Mouse (Mus musculus) macrophage (primary cell): ENCODE data around the gene Txnip. TPM values are rescaled to one million over a fixed set of nuclear protein-coding genes. Genes with fewer than 3 reads are reported as not detected.
A peak's percentile ranks its signal among the peaks of the same experiment; 100 is the strongest.

Experiments used
- H3K27ac ChIP-seq: fragments of 350-480 bp; formaldehyde crosslinking; 2 replicates; pipeline ENCODE4 v1.9.0; 2021
- H3K36me3 ChIP-seq: fragments of 350-480 bp; formaldehyde crosslinking; 2 replicates; pipeline ENCODE4 v1.9.0; 2021; ENCODE audit errors: inconsistent target
- H3K4me3 ChIP-seq: fragments of 350-480 bp; formaldehyde crosslinking; 2 replicates; pipeline ENCODE4 v1.9.0; 2021; ENCODE audit errors: inconsistent target
- H3K79me2 ChIP-seq: fragments of 350-480 bp; formaldehyde crosslinking; 2 replicates; pipeline ENCODE4 v1.9.0; 2021; ENCODE audit errors: inconsistent target
- WGBS: methylation state at CpG from one replicate; pipeline ENCODE4 v1.1.7; 2026; ENCODE audit warnings: inconsistent platforms; ENCODE audit not compliant: missing documents; 5-methylcytosine and 5-hydroxymethylcytosine counted together
- polyA plus RNA-seq: library from polyadenylated mRNA; stranded (reverse); fragments of 250-400 nt; gene quantifications from 3 replicates; pipeline ENCODE4 v1.2.4, GENCODE M21; 2018; ENCODE audit warnings: inconsistent platforms

Gene Txnip
- polyA plus RNA-seq, 1 experiment from 2014 or later = 198 TPM

GRCm38 (mm10) chr3:96579885-96580454 lies 22.2 kb downstream of the Txnip start:
- Histone ChIP-seq H3K36me3 (no peaks in the 10 kb centered on the region), H3K4me3 (peak overlapping the region; percentile 32), H3K27ac (peak overlapping the region; percentile 97), H3K79me2 (peaks cover 25% of the 10 kb centered on the region)
- under 1% methylated on average over 15 of the region's 16 CpGs for WGBS

GRCm38 (mm10) chr3:96581141-96581540 lies 23.4 kb downstream of the Txnip start:
- Histone ChIP-seq H3K36me3 (no peaks in the 10 kb centered on the region), H3K79me2 (peaks cover 25% of the 10 kb centered on the region)
- 90% methylated on average over 6 of the region's 6 CpGs for WGBS

GRCm38 (mm10) chr3:96581771-96582515 lies 24.2 kb downstream of the Txnip start:
- Histone ChIP-seq H3K79me2 (peaks cover 25% of the 10 kb centered on the region), H3K27ac (no peak overlapping the region), H3K36me3 (no peaks in the 10 kb centered on the region), H3K4me3 (no peak overlapping the region)
- 93% methylated on average over 16 of the region's 16 CpGs for WGBS

More at GRCm38 (mm10) chr3:96581141-96581540, 23.4 kb downstream of the Txnip start:
- H3K27ac ChIP-seq = no peak overlapping the region
- H3K4me3 ChIP-seq = no peak overlapping the region

GRCm38 (mm10) chr3:96583386-96583785 lies 25.6 kb downstream of the Txnip start:
- no peaks in the 10 kb centered on the region for H3K36me3 ChIP-seq
- H3K4me3 ChIP-seq = no peak overlapping the region
- 85% methylated on average over 4 of the region's 5 CpGs for WGBS

GRCm38 (mm10) chr3:96590657-96591056 lies 32.9 kb downstream of the Txnip start:
- Histone ChIP-seq H3K4me3 (no peak overlapping the region), H3K36me3 (no peaks in the 10 kb centered on the region), H3K79me2 (peaks cover 16% of the 10 kb centered on the region; the same call in 1 of the 2 replicates), H3K27ac (no peak overlapping the region)
- WGBS = 80% methylated on average over 2 of the region's 4 CpGs

More at GRCm38 (mm10) chr3:96583386-96583785, 25.6 kb downstream of the Txnip start:
- H3K79me2 ChIP-seq = peaks cover 11% of the 10 kb centered on the region
- H3K27ac ChIP-seq = no peak overlapping the region

GRCm38 (mm10) chr3:96593374-96593773 lies 35.6 kb downstream of the Txnip start:
- Histone ChIP-seq H3K36me3 (no peaks in the 10 kb centered on the region), H3K79me2 (peaks cover 16% of the 10 kb centered on the region; the same call in 1 of the 2 replicates), H3K4me3 (peak overlapping the region; percentile 78), H3K27ac (peak overlapping the region; percentile 77)
- 0% methylated on average over 10 of the region's 10 CpGs for WGBS

- peak within 1 kb of the TSS; percentile 77 for H3K27ac ChIP-seq
- no peaks in the 10 kb centered on the region for H3K36me3 ChIP-seq
- peak within 1 kb of the TSS; percentile 78 for H3K4me3 ChIP-seq
- H3K79me2 ChIP-seq = peaks cover 16% of the 10 kb centered on the region; the same call in 1 of the 2 replicates
- WGBS = under 1% methylated on average over 35 of the region's 38 CpGs
These were observed 36.2 kb downstream of the Txnip start, which contains the start of gene Polr3gl for GRCm38 (mm10) chr3:96593790-96594560. Gene Polr3gl (minus strand): TSS chr3:96594181.

GRCm38 (mm10) chr3:96594851-96595250 lies 37.1 kb downstream of the Txnip start:
- Histone ChIP-seq H3K27ac (peak overlapping the region; percentile 32), H3K79me2 (peaks cover 16% of the 10 kb centered on the region; the same call in 1 of the 2 replicates), H3K4me3 (no peak overlapping the region), H3K36me3 (no peaks in the 10 kb centered on the region)
- WGBS = 88% methylated on average over 2 of the region's 5 CpGs

- Histone ChIP-seq H3K36me3 (no peaks in the 10 kb centered on the region), H3K27ac (no peak overlapping the region), H3K79me2 (peaks cover 16% of the 10 kb centered on the region; the same call in 1 of the 2 replicates), H3K4me3 (no peak overlapping the region)
- WGBS = 38% methylated on average over 5 of the region's 6 CpGs
These were observed 37.9 kb downstream of the Txnip start for GRCm38 (mm10) chr3:96595661-96596060.

GRCm38 (mm10) chr3:96596228-96596707 lies 38.5 kb downstream of the Txnip start, which contains the start of gene Ankrd34a:
Gene Ankrd34a (plus strand): TSS chr3:96596636.
- peak within 1 kb of the TSS; percentile 6; the same call in 1 of the 2 replicates for H3K4me3 ChIP-seq
- H3K36me3 ChIP-seq = no peaks in the 10 kb centered on the region
- WGBS = 11% methylated on average over 16 of the region's 23 CpGs
- H3K27ac ChIP-seq = no peak within 1 kb of the TSS
- peaks cover 16% of the 10 kb centered on the region; the same call in 1 of the 2 replicates for H3K79me2 ChIP-seq

- H3K36me3 ChIP-seq = no peaks in the 10 kb centered on the region
- no peak overlapping the region for H3K27ac ChIP-seq
- WGBS = 10% methylated on average over 6 of the region's 12 CpGs
- peak overlapping the region; percentile 6; the same call in 1 of the 2 replicates for H3K4me3 ChIP-seq
- H3K79me2 ChIP-seq = peaks cover 16% of the 10 kb centered on the region; the same call in 1 of the 2 replicates
These were observed 39.1 kb downstream of the Txnip start for GRCm38 (mm10) chr3:96596855-96597254.

GRCm38 (mm10) chr3:96597435-96597891 lies 39.7 kb downstream of the Txnip start:
- 3% methylated on average over 40 of the region's 40 CpGs for WGBS
- Histone ChIP-seq H3K79me2 (peaks cover 10% of the 10 kb centered on the region; the same call in 1 of the 2 replicates), H3K4me3 (peak overlapping the region; percentile 12; the same call in 1 of the 2 replicates), H3K36me3 (no peaks in the 10 kb centered on the region), H3K27ac (no peak overlapping the region)

GRCm38 (mm10) chr3:96598156-96599068 lies 40.7 kb downstream of the Txnip start:
- peaks cover under 1% of the 10 kb centered on the region; the same call in 1 of the 2 replicates for H3K79me2 ChIP-seq
- peak overlapping the region; percentile 12; the same call in 1 of the 2 replicates for H3K4me3 ChIP-seq
- no peaks in the 10 kb centered on the region for H3K36me3 ChIP-seq
- 20% methylated on average over 52 of the region's 54 CpGs for WGBS
- no peak overlapping the region for H3K27ac ChIP-seq
